Mouse (Mus musculus) hindbrain, embryonic 15.5 days (tissue): Measurements from ENCODE around the gene Pacs2. TPM values are rescaled to one million over a fixed set of nuclear protein-coding genes. Genes with fewer than 3 reads are reported as not detected.

ENCODE experiments used
- ATAC-seq: fragments of 200-750 bp; cut with Nextera tagmentation; 2 replicates; pipeline ENCODE4 v1.8.0; 2017; ENCODE audit warnings: low read depth, moderate number of reproducible peaks, moderate TSS enrichment; ENCODE audit not compliant: low FRiP score
- H3K27ac ChIP-seq: fragments of 300-500 bp; sonication (generic); replicated peaks from 2 replicates; pipeline ENCODE4 v1.5.1; 2015; ENCODE audit warnings: mild to moderate bottlenecking, inconsistent platforms
- H3K27me3 ChIP-seq: fragments of 300-500 bp; sonication (generic); 2 replicates; pipeline ENCODE4 v1.6.1; 2015; ENCODE audit warnings: control low read depth, inconsistent platforms
- H3K36me3 ChIP-seq: fragments of 300-500 bp; sonication (generic); 2 replicates; pipeline ENCODE4 v1.6.1; 2015; ENCODE audit warnings: control low read depth, inconsistent platforms
- H3K4me1 ChIP-seq: fragments of 300-500 bp; sonication (generic); replicated peaks from 2 replicates; pipeline ENCODE4 v1.6.1; 2015; ENCODE audit warnings: control low read depth, inconsistent platforms
- H3K4me2 ChIP-seq: fragments of 300-500 bp; sonication (generic); 2 replicates; pipeline ENCODE4 v1.6.1; 2015; ENCODE audit warnings: moderate library complexity, mild to moderate bottlenecking, inconsistent platforms
- H3K4me3 ChIP-seq: fragments of 300-500 bp; sonication (generic); 2 replicates; pipeline ENCODE4 v1.5.1; 2015; ENCODE audit warnings: mild to moderate bottlenecking, inconsistent platforms
- H3K9ac ChIP-seq: fragments of 300-500 bp; sonication (generic); 2 replicates; pipeline ENCODE4 v1.6.1; 2015; ENCODE audit warnings: inconsistent platforms
- H3K9me3 ChIP-seq: fragments of 300-500 bp; sonication (generic); 2 replicates; pipeline ENCODE4 v1.6.1; 2016; ENCODE audit warnings: control low read depth, inconsistent platforms
- WGBS: fragments of 180-500 bp; shearing (Covaris S2); methylation state at CpG from one replicate; pipeline ENCODE4 v1.1.7; 2015; 5-methylcytosine and 5-hydroxymethylcytosine counted together
- polyA plus RNA-seq: library from polyadenylated mRNA; unstranded; fragments of >200 nt; fragmentation: Nextera tagmentation; extraction: Ambion mirVana; gene quantifications from 2 replicates; pipeline ENCODE4 v1.2.1, GENCODE M21; 2015

Pacs2 gene
- polyA plus RNA-seq, 1 experiment from 2014 or later: 32.3 TPM

DNA sequence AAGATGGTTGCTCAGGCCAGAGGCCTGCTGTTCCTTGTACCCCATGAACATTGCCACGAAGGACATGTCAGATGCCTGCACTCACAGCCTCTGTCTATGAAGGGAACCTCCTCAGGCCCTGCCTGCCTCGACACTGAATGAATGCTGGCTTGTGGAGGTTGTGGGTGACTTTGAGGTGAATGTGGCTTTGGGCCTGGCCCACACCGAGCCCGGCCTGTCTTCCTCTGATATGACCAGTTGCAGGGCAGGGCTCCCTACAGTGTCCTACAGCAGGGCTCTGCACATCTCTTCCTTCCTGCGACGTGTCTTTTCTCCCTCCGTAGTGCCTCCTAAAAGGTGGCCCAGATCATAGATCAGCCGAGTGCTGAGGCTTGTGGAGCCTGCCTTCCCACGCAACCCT is 16.7 kb downstream of the Pacs2 start:
- peaks cover 47% of the 10 kb centered on the region for H3K4me1 ChIP-seq
- no peak for ATAC-seq

DNA sequence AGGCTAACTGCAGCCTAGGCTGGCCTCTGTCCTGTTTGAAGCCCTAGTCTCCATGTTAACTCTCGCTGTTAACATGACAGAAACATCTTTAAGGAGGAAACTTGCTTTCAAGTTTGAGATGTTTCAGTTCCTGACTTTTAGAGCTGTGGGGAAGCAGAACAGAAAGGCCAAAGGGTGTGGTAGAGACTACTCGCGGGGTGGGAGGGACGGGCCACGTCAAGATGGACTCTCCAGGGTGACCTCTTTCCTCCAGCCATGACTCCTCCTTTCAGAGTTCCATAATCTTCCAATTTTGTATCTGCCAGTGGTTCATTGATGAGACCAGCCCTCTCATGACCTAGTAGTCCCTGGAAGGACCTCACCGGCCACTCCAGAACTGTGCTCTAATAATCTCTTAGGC is 17.1 kb downstream of the Pacs2 start:
- H3K9ac ChIP-seq: no peak overlapping the region
- H3K4me3 ChIP-seq: no peak overlapping the region
- WGBS: 89% methylated on average over 6 of the region's 6 CpGs
- H3K27ac ChIP-seq: no peak overlapping the region; the same call in 1 of the 2 replicates
- no peaks in the 10 kb centered on the region for H3K9me3 ChIP-seq
- H3K27me3 ChIP-seq: no peaks in the 10 kb centered on the region
- H3K4me1 ChIP-seq: peaks cover 47% of the 10 kb centered on the region
- H3K36me3 ChIP-seq: no peaks in the 10 kb centered on the region
- no peak for ATAC-seq
- no peak overlapping the region for H3K4me2 ChIP-seq

More for the DNA sequence above, 16.7 kb downstream of the Pacs2 start:
- Histone ChIP-seq H3K27me3 (no peaks in the 10 kb centered on the region), H3K9ac (no peak overlapping the region), H3K4me3 (no peak overlapping the region), H3K4me2 (no peak overlapping the region), H3K27ac (no peak overlapping the region), H3K36me3 (no peaks in the 10 kb centered on the region), H3K9me3 (no peaks in the 10 kb centered on the region)
- WGBS: 92% methylated on average over 9 of the region's 9 CpGs

DNA sequence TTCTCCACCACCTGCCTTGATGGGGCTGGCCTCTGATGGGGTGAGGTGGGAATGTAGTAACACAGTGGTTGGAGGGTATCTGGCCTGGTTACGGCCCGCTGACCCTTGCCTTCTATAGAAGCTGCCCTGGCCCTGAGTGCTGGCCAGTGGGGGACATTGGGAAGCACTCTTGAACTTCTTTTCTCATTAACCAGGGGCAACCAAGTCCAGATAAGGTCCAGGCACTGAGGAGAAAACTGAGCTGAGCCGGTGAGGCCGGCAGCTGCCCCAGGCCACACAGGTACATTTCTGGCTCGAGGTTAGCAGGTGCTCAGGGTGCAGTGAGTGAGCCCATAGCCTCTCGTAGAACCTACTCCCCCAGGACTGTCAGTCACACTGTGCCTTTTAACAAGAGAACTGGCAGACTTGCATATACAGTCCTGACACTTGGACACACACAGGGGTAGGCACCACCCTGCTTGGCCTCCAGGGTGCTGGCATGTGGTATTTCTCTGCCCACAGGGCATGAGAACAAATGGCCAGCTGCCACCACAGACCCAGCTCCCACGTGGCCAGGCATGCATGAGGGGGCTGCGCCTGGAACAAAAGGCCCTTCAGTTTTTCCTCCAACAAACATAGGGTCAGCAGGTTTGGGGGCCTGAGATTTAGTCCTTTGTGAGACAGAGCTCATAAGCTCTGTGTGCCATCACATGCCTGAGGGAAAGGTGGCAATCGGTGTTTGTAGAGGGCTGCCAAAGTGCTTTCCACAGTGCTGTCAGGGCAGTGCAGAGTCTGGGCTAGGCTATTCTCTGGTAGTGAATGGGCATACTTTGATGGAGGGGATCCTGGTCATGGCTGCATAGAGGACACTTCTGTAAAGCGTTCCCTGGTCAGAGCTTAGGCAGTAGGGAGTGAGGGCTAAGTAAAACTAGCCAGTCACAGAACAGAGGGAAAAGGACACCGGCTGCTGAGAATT is 18.3 kb downstream of the Pacs2 start:
- 56% methylated on average over 11 of the region's 11 CpGs for WGBS
- peak; percentile 40; the same call in 1 of the 2 replicates for ATAC-seq

DNA sequence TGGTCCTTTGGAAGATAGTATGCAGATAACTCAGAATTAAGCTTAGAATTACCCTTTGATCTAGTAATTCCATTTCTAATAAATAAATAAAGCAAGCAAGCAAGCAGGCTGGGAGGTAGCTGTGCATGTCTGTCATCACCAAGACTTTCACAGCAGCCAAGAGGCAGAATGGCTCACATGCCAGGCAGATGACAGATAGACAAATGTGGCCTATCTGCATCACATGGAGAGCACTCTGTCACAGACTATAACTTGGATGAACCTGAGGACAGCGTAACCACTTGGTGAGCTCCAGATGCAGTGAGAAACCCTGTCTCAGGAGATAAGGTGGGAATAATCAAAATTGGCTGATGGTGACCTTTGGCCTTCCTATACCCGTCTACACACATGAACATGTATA is 20.8 kb downstream of the Pacs2 start:
- 81% methylated on average over 2 of the region's 2 CpGs for WGBS
- ATAC-seq: no peak
- Histone ChIP-seq H3K27me3 (no peaks in the 10 kb centered on the region), H3K4me3 (no peak overlapping the region), H3K36me3 (no peaks in the 10 kb centered on the region), H3K9ac (no peak overlapping the region), H3K4me1 (peaks cover 28% of the 10 kb centered on the region), H3K4me2 (no peak overlapping the region), H3K9me3 (no peaks in the 10 kb centered on the region), H3K27ac (no peak overlapping the region)

More for the DNA sequence above, 18.3 kb downstream of the Pacs2 start:
- H3K4me3 ChIP-seq: no peak overlapping the region
- H3K27ac ChIP-seq: peak overlapping the region; percentile 63; the same call in 1 of the 2 replicates
- no peaks in the 10 kb centered on the region for H3K36me3 ChIP-seq
- no peak overlapping the region for H3K9ac ChIP-seq
- H3K4me1 ChIP-seq: peaks cover 44% of the 10 kb centered on the region
- no peak overlapping the region for H3K4me2 ChIP-seq
- no peaks in the 10 kb centered on the region for H3K9me3 ChIP-seq
- no peaks in the 10 kb centered on the region for H3K27me3 ChIP-seq

DNA sequence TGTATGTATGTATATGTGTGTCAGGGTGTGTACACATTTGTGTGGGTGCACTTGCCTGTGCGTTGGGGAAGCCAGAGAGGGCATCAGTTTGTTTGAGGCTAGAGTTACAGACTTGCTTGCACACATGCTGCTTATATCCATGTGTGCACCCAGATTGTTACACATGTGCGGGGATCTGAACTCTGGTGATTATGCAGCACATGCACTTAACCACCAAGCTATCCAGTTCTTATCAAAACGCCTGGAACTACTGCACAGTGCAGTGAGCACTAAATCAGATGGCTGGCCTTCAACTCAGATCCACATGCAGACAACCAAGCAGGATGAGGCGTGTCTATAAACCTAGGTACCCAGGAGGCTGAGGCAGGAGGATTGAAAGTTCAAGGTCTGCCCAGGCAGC is 22.7 kb downstream of the Pacs2 start:
- Histone ChIP-seq H3K4me3 (no peak overlapping the region), H3K36me3 (no peaks in the 10 kb centered on the region), H3K9me3 (no peaks in the 10 kb centered on the region), H3K4me1 (peaks cover 43% of the 10 kb centered on the region), H3K27me3 (no peaks in the 10 kb centered on the region), H3K27ac (no peak overlapping the region), H3K4me2 (no peak overlapping the region), H3K9ac (no peak overlapping the region)
- WGBS: 89% methylated on average over 4 of the region's 4 CpGs
- ATAC-seq: no peak

DNA sequence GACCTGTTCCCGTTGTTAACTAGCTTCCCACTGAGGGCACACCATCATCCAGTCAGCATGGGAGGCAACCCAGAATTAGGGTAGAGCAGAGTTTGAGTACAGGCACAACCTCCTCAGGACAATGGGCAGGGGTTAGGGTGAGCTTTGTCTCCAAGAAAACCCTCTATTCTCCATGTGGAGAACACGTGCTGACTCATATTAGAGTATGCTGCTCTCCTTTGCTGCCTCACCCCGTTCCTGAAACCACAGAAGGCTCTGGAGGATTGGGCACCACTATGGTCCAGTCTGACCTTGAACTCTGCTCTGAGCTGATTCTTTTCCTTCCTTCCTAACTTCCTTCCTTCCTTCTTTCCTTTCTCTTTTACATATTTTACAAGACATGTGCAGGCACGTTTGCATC is 24.1 kb downstream of the Pacs2 start:
- Histone ChIP-seq H3K9ac (no peak overlapping the region), H3K9me3 (no peaks in the 10 kb centered on the region), H3K27me3 (no peaks in the 10 kb centered on the region), H3K4me1 (peaks cover 34% of the 10 kb centered on the region), H3K4me2 (no peak overlapping the region), H3K4me3 (no peak overlapping the region), H3K27ac (no peak overlapping the region), H3K36me3 (no peaks in the 10 kb centered on the region)
- ATAC-seq: no peak
- 92% methylated on average over 4 of the region's 4 CpGs for WGBS

DNA sequence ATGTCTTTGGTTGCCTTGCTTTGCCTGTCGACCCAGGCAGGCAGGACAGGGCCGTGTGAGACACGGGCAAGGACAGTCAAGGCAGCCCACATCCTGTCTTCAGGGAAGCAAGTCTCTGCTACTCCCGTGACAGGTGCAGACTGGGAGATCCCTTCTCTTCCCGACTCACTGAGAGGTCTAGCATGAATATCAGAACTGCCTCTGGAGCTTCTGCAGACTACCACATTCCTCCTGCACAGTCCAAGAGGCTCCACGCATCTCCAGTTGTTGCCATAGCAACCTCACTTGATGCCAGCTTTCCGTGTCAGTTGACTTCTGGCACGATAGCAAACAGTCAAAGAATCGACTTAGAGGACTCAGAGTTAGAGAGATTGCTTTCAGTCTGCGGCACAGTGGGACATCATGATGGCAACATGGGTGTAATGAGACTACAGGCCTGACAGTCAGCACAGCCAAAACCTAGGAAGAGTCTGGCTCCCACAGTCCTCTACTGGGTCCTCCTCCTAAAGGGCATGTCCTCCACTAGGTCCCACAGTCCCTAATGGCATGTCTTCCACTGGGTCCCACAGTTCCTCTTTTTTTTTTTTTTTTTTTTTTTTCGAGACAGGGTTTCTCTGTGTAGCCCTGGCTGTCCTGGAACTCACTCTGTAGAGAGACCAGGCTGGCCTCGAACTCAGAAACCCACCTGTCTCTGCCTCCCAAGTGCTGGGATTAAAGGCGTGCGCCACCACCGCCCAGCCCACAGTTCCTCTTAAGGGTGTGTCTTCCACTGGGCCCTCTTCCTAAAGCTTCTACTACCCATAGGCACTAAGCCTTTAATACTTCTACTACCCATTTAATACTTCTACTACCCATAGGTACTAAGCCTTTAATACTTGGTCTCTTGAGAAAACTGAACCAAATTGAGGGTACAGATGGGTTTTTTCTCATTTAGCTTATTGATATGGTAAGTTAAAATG is 27.5 kb downstream of the Pacs2 start:
- Histone ChIP-seq H3K36me3 (peaks cover 10% of the 10 kb centered on the region; the same call in 1 of the 2 replicates), H3K4me1 (peaks cover 32% of the 10 kb centered on the region), H3K9ac (no peak overlapping the region), H3K27ac (peak overlapping the region; percentile 71), H3K27me3 (no peaks in the 10 kb centered on the region), H3K4me2 (peak overlapping the region; percentile 21), H3K4me3 (no peak overlapping the region), H3K9me3 (no peaks in the 10 kb centered on the region)
- ATAC-seq: peak; percentile 86
- 47% methylated on average over 15 of the region's 15 CpGs for WGBS

DNA sequence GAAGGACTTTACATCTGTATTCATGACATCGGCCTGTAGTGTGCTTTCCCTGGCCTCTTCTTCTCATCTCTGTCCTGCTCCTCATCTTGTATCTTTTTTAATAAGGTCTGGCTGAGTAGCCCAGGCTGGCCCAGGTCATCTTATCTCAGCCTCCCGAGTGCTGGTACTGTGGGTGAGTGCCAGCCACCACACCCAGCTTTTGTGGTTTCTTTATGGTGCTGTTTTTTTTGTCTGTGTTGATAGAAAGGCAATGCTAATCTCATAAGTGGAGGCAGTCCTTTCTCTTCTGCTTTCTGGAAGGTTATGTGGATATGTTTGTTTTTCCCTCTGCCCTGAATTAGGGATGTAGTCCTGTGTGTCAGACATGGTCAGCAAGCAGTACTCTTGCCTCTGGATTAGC is 28.2 kb downstream of the Pacs2 start:
- H3K27me3 ChIP-seq: no peaks in the 10 kb centered on the region

DNA sequence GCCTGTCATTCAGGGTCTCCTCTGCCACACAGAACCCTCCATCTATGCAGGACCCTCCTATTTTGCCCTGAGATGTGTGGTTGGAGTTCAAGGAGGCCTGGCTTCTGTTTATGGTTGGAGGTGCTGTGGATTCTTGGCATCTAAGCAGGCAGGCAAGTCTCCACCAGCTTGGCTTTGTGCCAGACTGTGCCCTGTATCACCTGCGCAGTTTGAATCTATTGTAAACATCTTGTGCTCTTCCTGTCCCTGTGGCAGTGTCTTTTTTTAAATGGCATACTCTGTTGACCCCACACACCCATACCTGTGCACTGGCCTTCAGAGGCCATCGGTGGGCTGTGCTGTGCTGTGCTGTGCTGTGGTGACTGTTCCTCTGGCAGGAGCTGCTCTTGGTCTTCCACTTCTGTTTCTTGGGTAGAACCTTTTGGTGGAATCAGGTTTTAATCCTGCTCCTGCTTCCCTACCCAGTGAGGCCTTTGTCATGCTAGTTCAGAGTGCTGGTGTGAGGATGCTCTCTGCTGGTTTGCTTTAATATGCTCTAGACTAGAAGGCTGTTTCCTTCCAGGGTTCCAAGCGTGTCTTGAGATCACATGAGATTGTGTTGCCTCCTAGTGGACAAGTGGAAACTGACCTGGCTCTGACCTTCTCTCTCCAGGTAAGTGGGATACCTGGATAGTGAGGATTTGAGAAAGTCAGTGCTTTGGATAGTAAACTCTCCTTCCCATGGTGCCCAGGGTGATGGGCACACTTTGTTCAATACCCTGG is 30.8 kb downstream of the Pacs2 start:
- Histone ChIP-seq H3K4me1 (peaks cover 28% of the 10 kb centered on the region), H3K9me3 (no peaks in the 10 kb centered on the region), H3K27me3 (no peaks in the 10 kb centered on the region), H3K4me3 (no peak overlapping the region), H3K36me3 (peaks cover 32% of the 10 kb centered on the region), H3K9ac (no peak overlapping the region), H3K27ac (no peak overlapping the region), H3K4me2 (no peak overlapping the region)
- WGBS: 79% methylated on average over 3 of the region's 3 CpGs
- no peak for ATAC-seq

More for the DNA sequence above, 28.2 kb downstream of the Pacs2 start:
- 93% methylated on average over 2 of the region's 2 CpGs for WGBS
- Histone ChIP-seq H3K9me3 (no peaks in the 10 kb centered on the region), H3K4me1 (peaks cover 32% of the 10 kb centered on the region), H3K4me3 (no peak overlapping the region), H3K27ac (no peak overlapping the region), H3K4me2 (no peak overlapping the region), H3K36me3 (peaks cover 15% of the 10 kb centered on the region; the same call in 1 of the 2 replicates), H3K9ac (no peak overlapping the region)
- no peak for ATAC-seq

DNA sequence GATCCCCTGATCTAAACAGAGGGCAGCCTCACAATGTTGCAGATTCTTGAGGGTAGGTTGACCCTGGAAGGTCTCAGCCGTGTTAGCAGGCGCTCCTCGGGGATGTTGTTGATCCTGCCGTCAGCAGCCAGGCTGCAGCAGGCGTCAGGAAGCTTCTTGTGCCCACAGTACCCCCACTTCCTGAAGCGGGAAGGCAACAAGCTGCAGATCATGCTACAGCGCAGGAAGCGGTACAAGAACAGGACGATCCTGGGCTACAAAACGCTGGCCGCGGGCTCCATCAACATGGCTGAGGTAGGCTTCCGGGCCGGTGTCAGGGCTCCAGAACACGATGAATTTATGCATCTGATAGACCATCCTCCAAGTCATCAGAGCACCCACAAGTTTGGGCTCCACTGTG is 32.6 kb downstream of the Pacs2 start:
- no peak overlapping the region for H3K27ac ChIP-seq
- ATAC-seq: no peak
- H3K36me3 ChIP-seq: peaks cover 49% of the 10 kb centered on the region
- peaks cover 11% of the 10 kb centered on the region for H3K4me1 ChIP-seq
- WGBS: 92% methylated on average over 15 of the region's 15 CpGs
- no peaks in the 10 kb centered on the region for H3K27me3 ChIP-seq
- no peak overlapping the region for H3K4me3 ChIP-seq
- no peak overlapping the region for H3K9ac ChIP-seq
- no peak overlapping the region for H3K4me2 ChIP-seq
- H3K9me3 ChIP-seq: no peaks in the 10 kb centered on the region

DNA sequence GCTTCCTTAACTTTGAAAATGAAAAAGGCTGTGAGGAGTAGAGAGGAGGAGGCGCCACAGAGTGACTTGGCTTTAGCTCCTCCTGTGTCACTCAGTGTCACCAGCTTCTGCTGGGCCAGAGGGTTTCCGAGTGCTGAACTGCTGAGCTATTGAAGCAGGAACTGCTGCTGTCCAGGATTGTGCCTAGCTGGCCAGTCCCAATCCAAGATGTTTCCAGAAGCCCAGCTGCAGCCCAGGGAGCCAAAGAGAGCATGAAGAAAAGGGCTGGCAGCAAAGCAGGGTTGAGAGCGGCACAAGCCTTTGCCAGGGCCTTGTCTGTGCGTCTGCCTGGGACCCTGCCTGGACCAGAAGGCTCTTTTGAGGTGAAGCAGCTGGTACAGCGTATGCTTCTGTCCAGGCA is 33.8 kb downstream of the Pacs2 start:
- ATAC-seq: no peak

More for the DNA sequence above, 33.8 kb downstream of the Pacs2 start:
- H3K4me2 ChIP-seq: no peak overlapping the region
- no peak overlapping the region for H3K27ac ChIP-seq
- peaks cover 58% of the 10 kb centered on the region for H3K36me3 ChIP-seq
- H3K9me3 ChIP-seq: no peaks in the 10 kb centered on the region
- H3K27me3 ChIP-seq: no peaks in the 10 kb centered on the region
- H3K4me3 ChIP-seq: no peak overlapping the region
- H3K9ac ChIP-seq: no peak overlapping the region
- WGBS: 81% methylated on average over 5 of the region's 5 CpGs
- peaks cover 4% of the 10 kb centered on the region; the same call in 1 of the 2 replicates for H3K4me1 ChIP-seq
